Mouse (Mus musculus) liver, adult 2 months (tissue): ENCODE measurements around the gene Mybphl.

Source experiments
- CTCF ChIP-seq: fragments of 200-500 bp; IDR thresholded peaks from 2 replicates; pipeline ENCODE4 v1.5.1; 2011; ENCODE audit warnings: low read depth, low read length, control low read depth
- POLR2A ChIP-seq: fragments of 200-500 bp; IDR thresholded peaks from 2 replicates; pipeline ENCODE4 v1.6.1; 2011; ENCODE audit warnings: low read length, control low read depth; ENCODE audit not compliant: insufficient read depth; ENCODE audit errors: extremely low read depth

DNA sequence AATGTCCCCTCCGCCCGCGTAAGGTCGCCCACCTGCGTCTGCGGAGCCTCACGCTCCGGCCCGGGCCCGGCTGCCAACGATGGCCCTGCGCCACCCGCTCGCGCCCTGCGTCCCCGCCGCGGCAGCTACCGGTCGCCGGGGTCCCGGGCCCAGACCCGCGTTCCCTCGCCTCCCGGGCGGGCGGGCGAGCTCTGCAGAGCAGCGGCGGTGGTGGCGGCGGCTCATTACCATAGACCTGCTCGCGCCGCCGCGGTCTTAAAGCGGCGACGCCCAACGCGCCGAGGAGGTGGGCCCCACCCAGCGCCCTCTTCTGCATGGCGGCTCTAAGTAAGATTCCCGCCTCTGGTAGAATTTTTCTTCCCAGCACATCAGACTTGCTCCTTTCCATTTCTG lies 51.1 kb downstream of the Mybphl start:
- no peak for TF ChIP-seq POLR2A
- no peak for TF ChIP-seq CTCF
